Mouse (Mus musculus) liver, embryonic 14.5 days (tissue): Measurements from ENCODE around the gene Nadk2. TPM values are rescaled to one million over a fixed set of nuclear protein-coding genes. Genes with fewer than 3 reads are reported as not detected.
A peak's percentile ranks its signal among the peaks of the same experiment; 100 is the strongest.

Source experiments
- ATAC-seq: fragments of 200-750 bp; cut with Nextera tagmentation; 2 replicates; pipeline ENCODE4 v1.8.0; 2017; ENCODE audit warnings: moderate number of reproducible peaks, mild to moderate bottlenecking, moderate library complexity; ENCODE audit not compliant: insufficient read depth
- DNase-seq, 3 experiments: peaks; one replicate each; pipeline ENCODE4 v3.0.0-alpha.2; 2012 to 2013; ENCODE audit warnings: low read depth in 3 of 3, low spot score in 3 of 3
- H3K27ac ChIP-seq: fragments of 300-500 bp; sonication (generic); 2 replicates; pipeline ENCODE4 v1.5.1; 2014; ENCODE audit warnings: moderate library complexity, mild to moderate bottlenecking, control low read depth, inconsistent platforms
- H3K27me3 ChIP-seq: fragments of 300-500 bp; sonication (generic); 2 replicates; pipeline ENCODE4 v1.6.1; 2014; ENCODE audit warnings: mild to moderate bottlenecking, low read length, moderate library complexity; ENCODE audit not compliant: control insufficient read depth, insufficient read depth
- H3K36me3 ChIP-seq: fragments of 300-500 bp; sonication (generic); replicated peaks from 2 replicates; pipeline ENCODE4 v1.6.1; 2014; ENCODE audit warnings: low read depth; ENCODE audit not compliant: control insufficient read depth, insufficient read depth
- H3K4me1 ChIP-seq, 2 experiments: fragments of 200-500 bp in 1 of 2; fragments of 300-500 bp in 1 of 2; sonication (generic) in 1 of 2; replicated peaks; 2 replicates each; pipeline ENCODE4 v1.6.1; 2012 to 2014; ENCODE audit warnings: antibody characterized with exemption in 1 of 2, inconsistent platforms in 1 of 2, low read length in 1 of 2; ENCODE audit not compliant: control insufficient read depth in 2 of 2, insufficient read depth in 2 of 2
- H3K4me2 ChIP-seq: fragments of 300-500 bp; sonication (generic); 2 replicates; pipeline ENCODE4 v1.6.1; 2014; ENCODE audit warnings: low read depth, mild to moderate bottlenecking, control low read depth, moderate library complexity
- H3K4me3 ChIP-seq, 2 experiments: fragments of 200-500 bp in 1 of 2; fragments of 300-500 bp in 1 of 2; sonication (generic) in 1 of 2; 2 replicates each; pipeline ENCODE4 v1.5.1; 2012 to 2014; ENCODE audit warnings: low read depth in 2 of 2, low read length in 2 of 2, mild to moderate bottlenecking in 2 of 2, control low read depth in 1 of 2, inconsistent platforms in 1 of 2, moderate library complexity in 1 of 2; ENCODE audit not compliant: insufficient read depth in 1 of 2
- H3K9ac ChIP-seq: fragments of 300-500 bp; sonication (generic); replicated peaks from 2 replicates; pipeline ENCODE4 v1.6.1; 2014; ENCODE audit warnings: mild to moderate bottlenecking, control low read depth, moderate library complexity
- H3K9me3 ChIP-seq: fragments of 300-500 bp; sonication (generic); 2 replicates; pipeline ENCODE4 v1.6.1; 2016; ENCODE audit warnings: low read length, mixed read lengths; ENCODE audit not compliant: control insufficient read depth
- CTCF ChIP-seq: IDR thresholded peaks from 2 replicates; pipeline ENCODE4 v1.5.1; 2016; ENCODE audit warnings: antibody characterized with exemption, low read depth, control low read depth
- EP300 ChIP-seq: IDR thresholded peaks from 2 replicates; pipeline ENCODE4 v1.6.1; 2016; ENCODE audit warnings: antibody characterized with exemption, low read depth
- WGBS: fragments of 180-500 bp; shearing (Covaris S2); extraction: QIAGEN DNeasy Blood & Tissue Kit; methylation state at CpG from one replicate; pipeline ENCODE4 v1.1.7; 2014; ENCODE audit not compliant: insufficient replicate concordance; 5-methylcytosine and 5-hydroxymethylcytosine counted together
- polyA plus RNA-seq, 2 experiments: library from polyadenylated mRNA; depleted of rRNA in 1 of 2; stranded (reverse) in 1 of 2; unstranded in 1 of 2; fragments of >200 nt; fragmentation: Nextera tagmentation in 1 of 2; extraction: Ambion mirVana in 1 of 2; gene quantifications; 2 replicates each; pipeline versions ENCODE4 v1.2.1 to v1.2.3; 2012 to 2014

Gene Nadk2
- polyA plus RNA-seq, 2 experiments, result 96.0 to 113 TPM

- peaks cover 17 to 21% of the 10 kb centered on the region in 2 experiments for H3K4me1 ChIP-seq
- H3K4me3 ChIP-seq, result no peak overlapping the region
- peak; percentile 79 for ATAC-seq
- H3K27me3 ChIP-seq, result no peaks in the 10 kb centered on the region
- H3K36me3 ChIP-seq, result peaks cover 95% of the 10 kb centered on the region
- 14% methylated on average over 13 of the region's 13 CpGs for WGBS
- DNase-seq, result no peak
- no peaks in the 10 kb centered on the region for H3K9me3 ChIP-seq
- H3K27ac ChIP-seq, result peak overlapping the region; percentile 69
- peak overlapping the region; percentile 47 for H3K4me2 ChIP-seq
- peak overlapping the region; percentile 34 for H3K9ac ChIP-seq
- no peak for TF ChIP-seq CTCF
- TF ChIP-seq EP300, result no peak
These were observed 23.3 kb downstream of the Nadk2 start for GRCm38 (mm10) chr15:9094366-9094750.

GRCm38 (mm10) chr15:9096865-9097264 is 25.8 kb downstream of the Nadk2 start:
- WGBS, result 87% methylated on average over 4 of the region's 4 CpGs
- TF ChIP-seq EP300 (no peak), CTCF (no peak)
- ATAC-seq, result no peak
- no peak overlapping the region for H3K9ac ChIP-seq
- DNase-seq, result no peak
- peaks cover 15 to 18% of the 10 kb centered on the region in 2 experiments for H3K4me1 ChIP-seq
- peaks cover 94% of the 10 kb centered on the region for H3K36me3 ChIP-seq
- H3K4me3 ChIP-seq, result no peak overlapping the region
- no peak overlapping the region for H3K27ac ChIP-seq
- H3K9me3 ChIP-seq, result no peaks in the 10 kb centered on the region
- H3K27me3 ChIP-seq, result no peaks in the 10 kb centered on the region
- no peak overlapping the region for H3K4me2 ChIP-seq

- H3K4me2 ChIP-seq, result no peak overlapping the region
- no peak overlapping the region for H3K9ac ChIP-seq
- TF ChIP-seq CTCF (no peak), EP300 (no peak)
- H3K4me3 ChIP-seq, result no peak overlapping the region
- H3K36me3 ChIP-seq, result peaks cover 97% of the 10 kb centered on the region
- no peak for ATAC-seq
- no peak for DNase-seq
- no peaks in the 10 kb centered on the region for H3K27me3 ChIP-seq
- 0 out of 4 replicates have a peak, but pooled peaks cover 0 to under 1% of the 10 kb centered on the region in 2 experiments for H3K4me1 ChIP-seq
- WGBS, result 93% methylated on average over 10 of the region's 10 CpGs
- H3K27ac ChIP-seq, result no peak overlapping the region
- H3K9me3 ChIP-seq, result no peaks in the 10 kb centered on the region
These were observed 29.5 kb downstream of the Nadk2 start for GRCm38 (mm10) chr15:9100446-9101077.

DNA sequence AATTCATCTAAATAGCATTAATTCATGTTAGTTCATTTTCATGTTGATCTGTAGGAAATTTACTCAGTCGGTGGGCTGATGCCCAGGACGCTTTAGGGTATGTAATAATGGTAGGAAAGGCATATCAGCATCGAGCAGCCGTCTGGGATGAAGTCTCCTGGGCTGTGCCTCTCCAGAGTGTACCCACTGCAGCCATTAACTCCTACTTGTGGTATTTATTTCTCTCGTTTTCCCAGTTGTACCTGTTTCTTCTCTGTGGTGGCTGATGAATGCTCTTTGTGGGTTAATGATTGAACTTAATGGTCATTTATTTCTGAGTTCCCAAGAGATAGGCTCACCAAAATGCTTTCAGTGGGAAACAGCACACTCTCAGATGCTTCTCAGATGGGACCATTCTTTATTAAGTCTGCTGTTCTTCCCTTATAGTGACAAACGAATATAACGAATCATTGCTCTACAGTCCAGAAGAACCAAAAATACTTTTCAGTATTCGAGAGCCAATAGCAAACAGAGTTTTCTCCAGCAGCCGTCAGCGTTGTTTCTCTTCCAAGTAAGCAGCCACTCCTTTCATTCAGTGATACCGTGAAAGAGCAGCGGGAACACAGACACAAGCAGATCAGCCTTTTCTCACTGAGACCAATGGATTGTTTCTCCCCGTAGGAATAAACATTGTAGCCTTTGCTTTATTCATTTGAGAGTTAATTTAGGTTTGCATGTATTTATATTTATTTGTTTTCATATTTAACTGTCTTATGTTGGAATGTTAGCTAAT is 35.4 kb downstream of the Nadk2 start:
- ATAC-seq, result no peak
- no peaks in the 10 kb centered on the region for H3K27me3 ChIP-seq
- no peak overlapping the region for H3K4me3 ChIP-seq
- H3K36me3 ChIP-seq, result peaks cover 86% of the 10 kb centered on the region
- no peak overlapping the region for H3K4me2 ChIP-seq
- H3K9me3 ChIP-seq, result no peaks in the 10 kb centered on the region
- H3K27ac ChIP-seq, result no peak overlapping the region
- TF ChIP-seq CTCF (no peak), EP300 (no peak)
- WGBS, result 82% methylated on average over 13 of the region's 13 CpGs
- no peak overlapping the region for H3K9ac ChIP-seq
- DNase-seq, result no peak
- no peaks in the 10 kb centered on the region for H3K4me1 ChIP-seq
